Mouse (Mus musculus) right cerebral cortex, postnatal 4 days (tissue): Measurements from ENCODE around the gene Gm5678.
A peak's percentile ranks its signal among the peaks of the same experiment; 100 is the strongest.
"Not testable (repeated sequence)": the region's sequence is repeated elsewhere in the genome, so short reads cannot be mapped to it uniquely, and the experiment has no call there.

Experiments used
- DNase-seq: peaks from one replicate; pipeline ENCODE4 v3.0.0-alpha.2; 2022

Gene Gm5678

GRCm38 (mm10) chr16:93608731-93609130, 19.2 kb upstream of the Gm5678 start:
- DNase-seq = no peak

GRCm38 (mm10) chr16:93609796-93610195, 18.1 kb upstream of the Gm5678 start:
- DNase-seq = no peak

DNA sequence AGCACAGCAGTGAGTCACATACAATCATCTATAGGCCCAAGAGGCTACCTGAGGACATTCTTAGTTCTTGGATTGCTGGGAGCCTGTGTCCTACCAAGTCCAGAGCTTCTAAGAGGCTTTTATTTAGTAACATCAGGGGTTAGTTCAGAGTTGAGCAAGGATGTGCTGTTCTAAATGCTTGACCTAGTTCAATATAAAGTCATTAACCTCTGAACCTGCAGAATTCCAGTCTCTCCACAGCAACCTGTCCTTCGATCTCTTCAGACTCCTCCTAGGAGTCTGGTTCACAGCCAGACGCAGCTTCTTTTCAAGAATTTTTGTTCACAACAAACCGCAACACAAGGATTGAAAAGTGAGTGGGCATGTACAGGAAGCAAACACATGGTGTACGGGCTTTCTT, 16.9 kb upstream of the Gm5678 start:
- DNase-seq = no peak

DNA sequence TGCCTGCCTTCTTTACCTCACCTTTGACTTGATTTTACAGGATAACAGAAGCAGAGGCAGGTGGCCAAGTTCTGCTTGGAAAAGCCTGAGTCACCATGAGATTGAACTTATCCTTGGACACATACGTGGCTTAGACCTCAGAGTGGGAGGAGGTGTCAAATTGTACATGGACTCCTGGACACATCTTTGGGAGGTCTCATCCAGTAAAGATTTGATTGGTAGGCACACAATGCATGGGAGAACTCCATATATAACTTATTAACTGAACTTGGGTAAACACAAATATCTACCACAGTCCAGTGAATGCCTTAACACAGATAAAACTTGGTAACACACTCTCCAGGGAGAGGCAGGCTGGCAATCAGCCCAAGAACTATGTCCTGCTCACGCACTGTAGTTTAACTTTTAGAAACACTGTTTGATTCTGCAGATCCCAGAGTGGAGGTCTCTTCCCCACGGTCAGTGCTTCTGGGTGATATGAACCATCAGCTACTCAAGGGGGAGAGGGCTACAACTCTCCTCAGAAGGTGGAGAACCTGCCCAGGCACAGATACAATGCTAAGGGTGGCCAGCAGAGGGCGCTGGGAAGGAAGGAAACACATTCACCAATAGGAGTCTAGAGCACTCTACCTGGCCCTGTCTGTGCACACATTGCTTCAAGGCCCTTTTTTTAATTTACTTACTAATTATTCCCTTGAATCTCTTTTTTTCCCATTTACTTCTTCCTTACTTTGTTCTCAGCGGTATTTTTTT, 12.6 kb upstream of the Gm5678 start:
- peak; percentile 53 for DNase-seq

DNA sequence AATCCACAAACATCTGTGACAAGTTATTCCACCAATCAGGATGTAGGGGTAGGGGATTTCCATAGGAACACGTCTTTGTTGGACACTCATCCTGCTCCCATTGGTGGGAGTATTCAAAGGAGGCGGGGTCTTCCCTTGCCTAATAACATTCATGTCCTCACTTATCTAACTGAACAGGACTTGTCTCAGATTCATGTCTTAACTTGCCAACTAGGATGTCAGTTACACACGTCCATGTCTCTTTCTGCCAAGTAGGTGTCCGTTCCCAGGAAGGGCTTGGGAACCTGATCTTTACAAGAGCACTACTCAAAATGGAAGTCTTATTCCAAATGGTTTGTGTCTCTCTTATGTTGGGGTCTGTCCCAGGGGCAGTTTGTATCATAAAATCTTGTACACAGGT, 4.1 kb upstream of the Gm5678 start:
- DNase-seq = not testable (repeated sequence)

DNA sequence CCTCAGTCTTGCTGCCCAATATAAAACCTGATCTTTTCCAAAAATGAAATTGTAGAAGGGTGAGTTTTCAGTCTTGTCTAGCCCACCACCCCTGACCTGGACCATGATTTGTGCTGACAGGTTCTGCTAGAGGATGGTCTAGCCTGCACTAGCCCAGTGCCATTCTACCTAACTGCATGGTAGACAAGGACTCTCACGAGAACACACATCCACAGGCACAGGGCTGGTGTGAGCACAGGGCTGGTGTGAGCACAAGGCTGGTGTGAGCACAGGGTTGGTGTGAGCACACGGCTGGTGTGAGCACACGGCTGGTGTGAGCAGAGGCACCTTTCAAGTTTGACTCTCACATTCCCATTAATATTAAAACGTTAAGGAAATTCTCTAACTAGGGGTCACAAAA, 3.2 kb upstream of the Gm5678 start:
- DNase-seq = no peak

- peak; percentile 14 for DNase-seq
These were observed 1.2 kb upstream of the Gm5678 start for GRCm38 (mm10) chr16:93626745-93627144.

- DNase-seq = no peak
These were observed 16.1 kb downstream of the Gm5678 start for GRCm38 (mm10) chr16:93644006-93644405.

DNA sequence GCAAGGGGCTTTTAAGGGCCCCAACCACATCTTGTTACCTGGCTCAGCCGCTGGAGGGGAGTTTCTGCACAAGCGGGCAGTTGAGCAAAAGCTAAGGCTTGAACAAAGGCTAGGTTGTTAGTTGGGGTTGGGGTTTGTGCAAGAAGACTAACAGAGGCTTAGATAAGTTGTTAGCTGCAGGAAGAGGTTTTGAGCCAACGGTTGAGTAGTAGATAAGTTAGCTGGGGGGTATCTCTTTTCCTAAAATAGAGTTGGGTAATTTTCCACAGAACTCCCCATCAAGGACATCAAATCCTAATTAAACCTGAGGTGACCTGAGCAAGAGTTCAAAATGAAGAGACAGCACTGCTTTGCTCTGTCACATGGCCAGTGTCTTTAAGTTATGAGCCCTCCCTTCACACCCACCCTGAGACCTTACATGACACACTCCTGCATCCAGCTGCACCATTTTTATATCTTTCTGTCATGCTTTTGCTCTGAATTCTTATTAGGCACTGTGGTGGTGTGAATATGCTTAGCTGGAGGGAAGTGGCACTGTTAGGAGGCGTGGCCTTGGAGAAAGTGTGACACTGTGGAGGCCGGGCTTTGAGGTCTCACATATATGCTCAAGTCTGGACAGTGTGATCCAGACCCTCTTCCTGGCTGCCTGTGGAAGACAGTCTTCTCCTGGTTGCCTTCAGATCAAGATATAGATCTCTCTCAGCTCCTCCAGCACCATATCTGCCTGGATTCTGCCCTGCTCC, 20.7 kb downstream of the Gm5678 start:
- no peak for DNase-seq

DNA sequence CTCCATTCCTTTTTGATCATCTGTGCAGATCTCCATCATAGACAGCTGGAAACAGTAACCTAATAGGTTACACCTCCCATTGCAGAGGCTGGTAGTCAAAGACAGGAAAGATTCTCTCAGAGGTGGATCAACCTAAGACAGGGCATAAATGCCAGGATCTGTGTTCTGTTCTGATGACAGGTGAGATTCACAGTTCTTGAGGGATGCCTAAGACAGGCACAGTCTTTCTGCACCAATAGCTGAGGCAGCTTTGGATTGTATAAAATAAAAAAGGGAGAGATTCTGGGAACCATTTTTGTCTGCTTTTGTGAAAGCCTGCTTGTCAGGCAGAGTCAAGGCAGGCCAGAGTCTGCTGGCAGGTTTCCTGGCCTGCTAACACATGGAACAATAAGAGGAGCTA, 40.1 kb downstream of the Gm5678 start:
- DNase-seq = no peak

GRCm38 (mm10) chr16:93669521-93669920, 41.6 kb downstream of the Gm5678 start:
- DNase-seq = no peak

- DNase-seq = not testable (repeated sequence)
These were observed 42.6 kb downstream of the Gm5678 start for GRCm38 (mm10) chr16:93670466-93670865.

DNA sequence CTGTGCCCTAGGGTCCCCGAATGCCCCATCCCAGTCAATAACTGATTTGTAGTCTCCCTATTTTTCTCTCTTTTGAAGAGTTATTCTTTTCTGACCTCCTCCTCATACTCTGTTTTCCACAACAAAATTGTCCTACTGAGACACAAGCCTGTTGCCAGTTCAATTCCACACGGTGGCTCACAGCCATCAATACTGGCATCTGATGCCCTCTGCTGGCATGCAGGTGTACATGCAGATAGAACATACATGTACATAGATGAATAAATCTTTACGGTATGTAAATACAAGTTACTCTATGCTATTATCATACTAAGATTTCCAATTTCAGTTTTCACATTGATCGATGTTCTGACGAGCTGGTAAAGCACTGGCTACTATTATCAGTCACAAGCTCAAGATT, 43.2 kb downstream of the Gm5678 start:
- no peak for DNase-seq

- no peak for DNase-seq
These were observed 48.5 kb downstream of the Gm5678 start for GRCm38 (mm10) chr16:93676376-93676775.

- DNase-seq = no peak
These were observed 50.3 kb downstream of the Gm5678 start for GRCm38 (mm10) chr16:93678206-93678605.

DNA sequence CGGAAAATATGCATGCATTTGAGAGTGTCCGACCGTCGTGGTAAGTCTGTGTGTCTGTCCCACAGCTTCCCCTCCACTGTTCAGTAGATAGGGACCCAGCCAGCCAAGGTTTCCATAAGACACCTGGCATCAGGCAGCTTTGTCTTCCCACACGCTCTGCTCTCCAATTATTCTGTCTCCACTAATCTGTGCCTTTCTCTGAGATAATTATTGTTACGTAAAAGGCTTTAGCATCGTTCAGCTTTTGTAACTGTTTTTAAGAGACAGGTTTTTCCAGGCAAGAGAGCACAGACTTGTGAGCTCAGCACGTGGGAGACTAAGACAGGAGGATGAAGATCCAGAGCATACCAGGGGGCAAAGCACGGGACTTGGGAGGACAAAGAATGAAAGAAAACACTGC, 51.3 kb downstream of the Gm5678 start:
- DNase-seq = no peak
